Mouse (Mus musculus): ENCODE results near the gene Taar9.
"Not testable (repeated sequence)": the region's sequence is repeated elsewhere in the genome, so short reads cannot be mapped to it uniquely, and the experiment has no call there.

Taar9 gene

DNA sequence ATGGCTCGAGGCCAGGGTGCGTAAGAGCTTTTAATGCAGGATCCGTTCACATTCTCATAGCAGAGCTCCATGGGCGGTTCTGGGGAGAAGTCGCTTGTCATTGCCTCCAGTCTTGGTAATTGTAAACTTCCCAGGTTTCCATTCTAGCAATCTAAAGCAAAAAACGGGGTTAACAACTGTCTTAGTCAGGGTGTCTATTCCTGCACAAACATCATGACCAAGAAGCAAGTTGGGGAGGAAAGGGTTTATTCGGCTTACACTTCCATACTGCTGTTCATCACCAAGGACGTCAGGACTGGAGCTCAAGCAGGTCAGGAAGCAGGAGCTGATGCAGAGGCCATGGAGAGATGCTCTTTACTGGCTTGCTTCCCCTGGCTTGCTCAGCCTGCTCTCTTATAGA is at the start of gene Taar9:
Gene Taar9 (minus strand): TSS at position 101 of the 400 bp plus-strand sequence.
- DNase-seq, result not testable (repeated sequence)

DNA sequence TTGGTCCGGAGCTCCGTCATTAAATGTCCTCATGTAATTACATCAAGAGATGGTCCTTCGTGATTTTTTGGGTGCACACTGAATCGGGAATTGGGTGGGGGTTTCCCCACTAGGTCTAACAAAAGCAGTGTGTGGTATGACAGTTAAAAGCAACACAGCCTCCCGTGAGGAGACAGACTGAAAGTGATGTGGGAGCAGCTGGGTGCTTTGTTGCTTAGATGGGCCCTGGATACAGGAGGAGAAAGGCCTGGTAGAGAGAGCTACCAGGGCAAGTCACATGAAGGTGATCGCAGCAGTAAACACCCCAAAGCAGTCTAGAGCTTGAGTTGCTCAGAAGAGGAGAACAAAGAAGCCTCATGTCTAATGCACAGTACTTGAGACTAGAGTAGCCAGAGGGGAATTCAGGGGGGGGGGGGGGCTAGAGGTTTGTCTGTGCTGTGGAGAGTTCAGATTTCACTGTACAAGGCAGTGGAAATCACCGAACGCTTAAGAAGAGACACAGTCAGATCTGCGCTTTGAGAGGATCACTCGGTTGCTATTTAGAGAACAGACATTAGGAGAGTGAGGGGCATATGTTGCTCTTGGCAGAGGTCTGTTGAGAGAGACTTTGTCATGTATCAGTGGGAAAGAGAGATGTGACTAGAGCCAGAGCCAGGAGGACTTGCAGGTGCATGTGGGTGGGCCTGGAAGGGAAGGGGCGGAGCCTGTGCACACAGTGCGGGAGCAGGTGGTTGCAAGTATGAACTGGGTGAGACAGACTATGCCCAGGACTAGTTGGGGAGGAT is 49.3 kb upstream of the Taar9 start:
- no peak for DNase-seq

DNA sequence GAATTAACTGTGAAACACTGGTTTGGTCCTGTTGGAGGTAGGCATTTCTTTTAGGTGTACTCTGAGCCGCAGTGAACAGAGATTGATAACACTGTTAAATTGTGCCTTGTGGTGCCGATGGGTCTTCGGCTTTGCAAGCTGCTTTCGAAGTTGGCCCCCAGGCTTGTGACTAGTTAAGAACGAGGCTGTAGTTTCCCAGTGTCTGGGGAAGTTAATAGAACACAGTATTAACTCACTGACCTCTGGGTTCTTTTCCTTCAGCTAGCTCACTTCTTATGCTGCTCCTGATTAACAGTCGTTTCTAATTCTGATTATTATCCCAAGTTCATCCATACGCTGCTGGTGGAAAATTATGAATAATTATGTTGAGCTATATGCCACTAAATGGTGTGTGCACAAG is 40.8 kb upstream of the Taar9 start:
- no peak for DNase-seq

DNA sequence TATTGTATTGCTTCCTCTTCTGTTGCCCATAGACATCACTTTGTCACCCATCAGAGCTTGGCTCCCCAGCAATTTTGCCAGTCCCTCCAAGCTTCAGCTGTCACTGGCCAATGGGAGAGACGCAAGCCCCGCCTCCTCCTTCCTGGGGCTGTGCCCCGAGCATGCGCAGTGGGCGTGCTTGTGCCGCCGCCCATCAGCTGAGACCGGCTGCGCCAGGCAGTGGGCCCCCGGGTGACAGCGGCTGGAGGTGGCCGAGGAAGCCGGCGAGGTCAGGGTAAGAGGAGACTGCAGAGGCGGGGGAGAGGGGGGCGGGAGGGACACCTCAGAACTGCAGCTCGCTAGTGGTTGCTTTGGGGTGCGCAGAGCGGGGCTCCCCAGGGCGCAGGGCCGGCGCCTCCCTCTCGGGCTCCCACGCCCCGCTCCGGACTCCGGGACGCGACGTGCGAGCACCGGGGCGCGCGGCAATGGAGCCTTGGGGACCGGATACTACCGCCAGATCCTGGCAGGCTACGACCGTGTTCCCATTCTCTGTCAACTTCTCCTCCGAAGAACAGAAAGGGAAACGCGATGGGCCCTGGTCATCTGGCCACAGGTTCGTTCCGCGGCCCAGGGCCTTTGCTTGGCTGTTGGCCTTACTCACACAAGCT is 39.9 kb upstream of the Taar9 start, which contains the start of gene Stx7:
Gene Stx7 (plus strand): TSS at position 168 of the 647 bp plus-strand sequence.
- DNase-seq, result peak; percentile 89

DNA sequence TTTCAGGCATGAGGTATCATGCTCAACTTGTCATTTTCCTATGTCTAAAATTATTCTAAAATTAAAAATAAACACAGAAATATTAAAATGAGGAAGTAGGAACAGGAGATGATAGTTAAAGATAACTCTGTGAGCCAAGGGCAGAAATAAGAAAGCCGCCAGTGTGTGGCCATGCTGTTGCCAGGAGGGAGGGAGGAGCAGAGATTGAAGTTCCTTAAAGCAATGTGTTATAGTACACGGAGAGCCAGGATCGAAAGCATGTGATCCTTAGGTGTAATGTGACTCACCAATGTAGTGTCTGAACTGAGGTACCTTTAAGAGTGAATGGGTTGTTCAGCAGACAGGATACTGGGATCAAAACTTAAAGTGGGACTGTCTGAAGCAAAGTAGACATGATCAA is 33.4 kb upstream of the Taar9 start:
- no peak for DNase-seq

DNA sequence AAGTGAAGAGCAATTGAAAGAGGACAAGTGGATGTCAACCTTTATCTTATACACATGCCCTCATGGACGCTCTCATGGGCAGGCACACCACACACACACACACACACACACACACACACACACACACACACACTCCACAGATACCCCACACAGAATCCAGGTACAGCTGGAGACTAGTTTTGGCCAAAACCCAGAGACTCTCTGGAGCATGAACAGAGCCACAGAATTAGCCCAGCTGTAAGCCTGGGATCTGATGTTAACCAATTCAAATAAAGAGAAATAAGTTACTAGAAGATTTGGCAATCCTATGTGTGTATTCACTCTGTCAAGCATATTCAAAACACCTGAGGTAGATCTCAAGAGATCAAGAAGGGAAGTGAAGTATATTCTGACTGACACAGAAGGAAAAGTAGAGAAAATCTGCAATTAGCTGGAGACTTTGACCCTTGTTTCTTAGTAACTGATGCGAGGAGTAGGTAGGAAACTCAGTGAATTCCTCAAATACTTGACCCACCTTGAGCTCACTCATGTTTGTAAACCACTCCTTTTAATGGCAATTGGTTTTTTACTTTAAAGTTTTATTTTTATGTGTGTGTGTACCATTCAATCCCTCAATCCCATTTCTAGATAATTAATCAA is 29.4 kb upstream of the Taar9 start:
- DNase-seq, result no peak

DNA sequence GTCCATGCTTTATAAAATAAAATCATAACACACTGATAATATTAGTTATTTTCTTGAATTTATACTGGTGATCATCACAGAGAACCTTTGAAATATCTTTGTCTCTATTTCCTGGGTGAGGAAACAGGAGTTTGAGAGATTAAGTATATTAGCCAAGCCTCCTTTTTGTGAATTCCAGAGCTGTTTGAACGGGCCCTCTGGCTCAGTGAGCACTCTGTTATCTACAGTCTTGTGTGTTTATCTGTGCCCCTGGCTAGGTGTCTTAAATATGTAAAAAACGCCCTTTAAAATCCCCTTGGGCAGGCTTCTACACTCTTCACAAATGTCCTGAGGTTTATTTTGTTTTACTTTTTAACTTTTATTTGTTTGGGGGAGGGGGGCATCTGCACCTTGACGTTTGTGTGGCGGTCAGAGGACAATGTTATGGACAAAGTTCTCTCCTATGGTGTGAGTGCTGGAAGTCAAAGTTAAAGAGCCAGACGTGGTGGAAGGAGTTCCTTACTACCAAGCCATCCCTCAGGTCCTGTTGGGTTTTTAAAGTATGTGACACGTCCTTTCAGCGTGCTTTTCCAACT is 24.8 kb upstream of the Taar9 start:
- DNase-seq, result no peak

DNA sequence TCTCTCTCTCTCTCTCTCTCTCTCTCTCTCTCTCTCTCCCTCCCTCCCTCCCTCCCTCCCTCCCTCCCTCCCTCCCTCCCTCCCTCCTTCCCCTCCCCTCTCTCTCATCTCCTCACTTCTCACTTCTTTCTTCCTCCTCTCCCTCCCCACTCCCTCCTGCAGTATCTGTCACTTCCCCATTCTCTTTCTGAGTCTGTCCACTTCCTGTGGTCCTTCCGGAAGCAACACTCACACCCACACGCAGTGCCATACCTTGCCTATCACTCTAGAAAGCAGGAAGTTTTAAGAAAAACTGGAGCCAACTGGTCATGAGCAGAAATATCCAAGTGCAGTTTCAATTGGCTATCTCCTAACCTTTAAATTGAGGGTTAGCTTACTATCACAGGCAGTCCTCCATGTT is 23.8 kb upstream of the Taar9 start:
- no peak for DNase-seq

DNA sequence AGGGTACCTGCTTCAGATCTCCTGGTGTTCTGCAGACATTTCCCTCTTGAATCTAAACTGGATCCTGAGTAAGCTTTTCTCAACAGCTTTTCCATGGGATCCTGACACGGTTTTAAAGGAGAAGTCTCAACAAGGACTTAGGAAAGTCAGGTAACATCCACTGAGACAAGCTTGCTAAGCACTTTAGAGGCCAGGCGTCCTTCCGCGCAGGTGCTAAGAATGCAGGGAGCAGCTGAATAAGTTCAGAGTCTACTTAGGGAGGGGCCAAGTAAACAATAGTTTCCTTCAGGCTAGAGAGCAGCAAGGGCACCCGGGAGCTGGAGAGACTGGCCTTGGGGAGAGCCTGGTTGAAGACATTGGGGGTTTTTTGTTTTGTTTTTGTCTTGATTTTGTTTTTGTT is 22.9 kb upstream of the Taar9 start:
- DNase-seq, result no peak

DNA sequence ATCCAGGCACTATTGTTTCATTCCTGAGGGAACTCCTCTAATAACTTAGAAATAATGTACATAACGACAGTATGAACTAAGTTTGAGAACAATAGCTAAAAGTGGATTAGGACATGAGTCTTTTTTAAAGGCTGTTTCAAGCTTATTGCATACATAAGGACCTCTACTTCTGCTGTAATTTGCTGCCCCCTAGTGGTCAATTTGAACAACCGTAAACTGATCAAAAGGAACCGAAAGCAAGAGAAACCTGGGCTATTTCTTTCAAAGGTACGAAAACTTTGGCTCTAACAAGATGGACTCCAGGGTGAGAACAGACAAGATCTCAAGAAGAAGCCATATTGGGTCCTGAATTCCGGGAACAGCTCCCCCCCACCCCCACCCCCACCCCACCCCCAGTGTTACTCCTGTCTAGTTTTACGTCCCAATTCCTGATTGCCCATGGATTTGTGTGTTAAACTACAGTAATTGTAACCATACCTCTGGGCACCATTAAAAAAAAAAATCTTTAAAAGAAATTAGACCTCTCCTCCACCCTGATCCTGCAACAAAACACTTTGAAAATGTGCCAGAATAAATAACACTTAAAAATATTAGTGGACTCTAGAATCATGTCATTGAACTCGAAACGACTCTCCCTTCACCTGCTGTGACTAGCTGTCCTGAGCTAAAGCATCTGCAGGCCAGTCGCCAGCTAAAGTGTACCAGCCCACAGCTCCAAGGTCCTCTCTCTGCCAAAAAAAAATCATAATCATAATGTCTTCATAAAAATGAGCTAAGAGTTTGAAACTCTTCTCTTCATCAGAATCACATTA is 22.3 kb upstream of the Taar9 start:
- peak; percentile 48 for DNase-seq

DNA sequence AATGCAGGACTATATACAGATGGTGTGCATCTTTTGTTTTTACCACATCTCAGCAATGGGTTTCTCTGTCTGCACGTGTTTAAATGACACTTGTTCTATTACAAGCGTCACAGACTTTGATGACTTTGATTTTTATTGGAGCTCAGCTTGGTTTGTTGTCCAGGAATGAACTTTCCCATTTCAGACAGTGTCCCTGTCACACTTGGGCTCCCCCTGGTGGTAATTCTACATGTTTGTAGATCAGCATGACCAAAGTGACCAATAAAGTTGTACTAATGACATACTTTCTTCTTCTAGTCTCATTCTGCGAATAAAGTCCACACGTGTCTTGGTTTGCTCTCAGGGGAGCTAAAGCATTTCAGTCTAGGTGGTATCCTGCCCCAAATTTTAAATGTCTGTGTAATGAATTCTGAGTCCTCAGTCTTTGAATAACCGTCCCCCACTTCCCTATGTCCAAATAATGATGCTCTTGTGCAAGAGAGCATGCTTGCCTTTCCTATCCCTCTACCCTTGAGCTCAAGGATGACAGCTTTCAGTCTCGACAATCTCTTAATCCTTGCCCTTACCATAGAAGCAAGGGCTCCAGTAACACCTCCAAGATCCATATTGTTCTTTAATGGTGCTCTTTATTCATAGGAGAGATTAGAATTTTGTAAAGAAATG is 1.9 kb upstream of the Taar9 start:
- DNase-seq, result peak; percentile 22

DNA sequence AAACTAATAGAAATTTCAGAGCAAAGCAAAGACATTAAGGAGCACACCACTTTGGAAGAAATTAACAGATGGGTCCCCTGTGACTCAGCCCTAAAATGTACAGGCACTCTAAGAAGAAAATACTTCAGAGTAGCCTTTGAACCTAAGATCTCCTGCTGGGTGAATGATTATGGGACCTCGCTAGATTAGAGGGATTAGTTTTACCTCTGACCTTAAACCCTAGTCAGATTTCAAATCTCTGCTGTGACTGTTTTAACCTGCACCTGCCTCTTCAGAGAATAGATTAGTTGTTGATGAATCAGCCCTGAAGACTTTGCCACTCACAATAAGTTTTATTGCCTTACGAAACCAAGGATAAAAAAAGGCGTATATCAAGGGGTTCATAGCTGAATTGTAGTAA is 1.1 kb downstream of the Taar9 start:
- DNase-seq, result no peak

DNA sequence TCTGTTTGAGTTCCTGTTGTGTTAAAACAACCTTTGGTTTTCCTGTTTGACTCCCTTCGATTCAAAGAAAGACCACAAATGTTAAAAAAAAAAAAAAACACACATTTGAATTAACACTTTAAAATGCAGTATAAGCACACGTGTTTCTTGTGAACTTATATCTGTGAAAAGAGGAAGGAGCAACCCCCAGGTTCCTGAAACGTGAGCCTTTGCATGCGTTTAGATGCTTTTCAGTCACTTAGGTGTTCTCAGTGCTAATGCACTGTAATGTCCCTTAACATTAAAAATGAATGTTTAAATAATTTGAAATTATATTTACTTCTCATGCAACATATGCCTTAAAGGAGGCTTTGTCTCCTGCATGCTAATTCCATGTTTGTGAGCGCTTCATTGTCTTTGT is 1.6 kb downstream of the Taar9 start:
- DNase-seq, result no peak

DNA sequence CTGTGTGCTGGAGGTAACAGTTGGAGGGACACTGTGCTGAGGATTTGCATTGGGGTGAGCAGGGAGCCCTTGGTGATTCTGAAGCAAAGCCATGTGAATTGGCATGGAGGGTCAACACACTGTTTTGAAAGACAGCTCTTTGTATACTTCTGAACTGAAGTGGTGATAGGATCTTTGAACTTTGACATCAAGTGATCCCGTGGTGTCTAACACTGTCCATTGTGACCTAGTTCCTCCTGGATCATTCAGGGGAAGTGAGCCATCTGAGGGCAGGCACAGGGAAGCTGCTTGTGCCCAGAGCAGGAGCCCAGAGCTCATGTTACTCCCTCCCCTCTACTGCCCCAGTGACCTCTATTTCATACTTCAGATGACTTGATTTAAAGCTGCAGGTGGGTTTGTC is 6.0 kb downstream of the Taar9 start:
- DNase-seq, result not testable (repeated sequence)

DNA sequence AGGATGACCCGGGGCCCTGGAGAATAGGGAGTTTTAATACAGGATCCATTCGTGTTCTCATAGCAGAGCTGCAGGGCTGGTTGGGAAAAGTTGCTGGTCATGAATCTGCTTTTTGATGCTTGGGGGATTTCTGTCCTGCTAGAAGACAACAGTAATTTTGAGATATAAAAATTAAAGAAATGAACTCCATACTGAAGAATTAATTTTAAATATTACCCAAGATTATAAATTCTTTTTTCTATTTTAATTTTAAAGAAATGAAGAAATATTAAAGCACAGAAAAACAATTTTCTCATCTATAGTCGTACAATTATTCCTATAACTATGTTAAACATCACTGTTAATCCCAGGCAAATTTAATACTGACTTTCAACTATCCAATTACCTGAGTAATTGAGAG is 7.5 kb downstream of the Taar9 start, which contains the start of gene Taar8c:
Gene Taar8c (minus strand): TSS at position 101 of the 400 bp plus-strand sequence.
- DNase-seq, result not testable (repeated sequence)

DNA sequence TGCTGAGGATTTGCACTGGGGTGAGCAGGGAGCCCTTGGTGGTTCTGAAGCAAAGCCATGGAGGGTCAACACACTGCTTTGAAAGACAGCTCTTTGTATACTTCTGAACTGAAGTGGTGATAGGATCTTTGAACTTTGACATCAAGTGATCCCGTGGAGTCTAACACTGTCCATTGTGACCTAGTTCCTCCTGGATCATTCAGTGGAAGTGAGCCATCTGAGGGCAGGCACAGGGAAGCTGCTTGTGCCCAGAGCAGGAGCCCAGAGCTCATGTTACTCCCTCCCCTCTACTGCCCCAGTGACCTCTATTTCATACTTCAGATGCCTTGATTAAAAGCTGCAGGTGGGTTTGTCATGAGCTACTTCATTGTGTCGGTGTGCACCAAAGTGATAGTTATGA is 12.3 kb downstream of the Taar9 start:
- DNase-seq, result not testable (repeated sequence)

DNA sequence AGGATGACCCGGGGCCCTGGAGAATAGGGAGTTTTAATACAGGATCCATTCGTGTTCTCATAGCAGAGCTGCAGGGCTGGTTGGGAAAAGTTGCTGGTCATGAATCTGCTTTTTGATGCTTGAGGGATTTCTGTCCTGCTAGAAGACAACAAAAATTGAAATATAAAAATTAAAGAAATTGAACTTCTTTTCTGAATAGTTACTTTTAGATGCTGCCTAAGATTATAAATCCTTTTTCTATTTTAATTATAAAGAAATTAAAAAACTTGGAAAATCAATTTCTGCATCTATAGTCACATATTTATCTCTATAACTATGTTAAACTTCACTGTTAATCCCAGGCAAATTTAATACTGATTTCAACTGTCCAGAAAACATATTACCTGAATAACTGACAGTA is 17.1 kb downstream of the Taar9 start, which contains the start of gene Taar8b:
Gene Taar8b (minus strand): TSS at position 101 of the 400 bp plus-strand sequence.
- DNase-seq, result no peak

DNA sequence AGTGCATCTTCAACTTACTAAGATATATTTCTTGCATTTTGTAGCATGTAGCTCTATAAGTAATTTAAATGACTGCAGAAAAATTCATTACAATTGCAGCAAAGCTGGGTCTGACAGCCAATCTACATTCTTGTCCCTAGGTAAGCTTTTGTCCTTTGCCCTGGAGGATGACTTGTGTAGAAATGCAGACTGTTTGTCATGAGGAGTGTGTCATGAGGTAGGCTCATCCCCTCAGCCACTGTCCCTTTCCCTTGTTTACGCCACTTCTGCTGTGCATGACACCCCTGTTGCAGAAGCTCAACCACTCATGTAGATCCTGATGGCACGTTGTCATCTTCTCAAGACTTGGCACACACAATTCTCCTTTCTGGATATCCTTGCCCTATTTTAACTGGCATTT is 22.2 kb downstream of the Taar9 start:
- DNase-seq, result no peak

DNA sequence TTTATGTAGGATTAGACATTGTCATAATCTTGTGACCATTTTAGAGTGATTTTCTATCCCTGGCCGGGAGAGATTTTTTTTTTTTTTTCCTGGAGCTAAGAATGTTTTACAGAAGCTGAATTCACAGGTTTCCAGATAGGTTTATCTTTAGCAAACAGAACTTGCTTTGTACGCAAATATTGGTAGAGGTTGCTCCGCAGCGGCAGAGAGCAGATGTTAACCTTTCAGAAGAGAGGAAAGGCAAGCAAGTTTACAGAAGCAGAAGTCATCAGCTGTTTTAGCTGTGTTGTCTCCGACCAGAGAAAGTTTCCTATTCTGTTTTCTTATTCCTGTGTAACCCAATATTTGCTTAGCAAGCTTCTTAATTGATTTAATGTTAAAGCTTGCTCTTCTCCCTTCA is 22.8 kb downstream of the Taar9 start:
- no peak for DNase-seq

DNA sequence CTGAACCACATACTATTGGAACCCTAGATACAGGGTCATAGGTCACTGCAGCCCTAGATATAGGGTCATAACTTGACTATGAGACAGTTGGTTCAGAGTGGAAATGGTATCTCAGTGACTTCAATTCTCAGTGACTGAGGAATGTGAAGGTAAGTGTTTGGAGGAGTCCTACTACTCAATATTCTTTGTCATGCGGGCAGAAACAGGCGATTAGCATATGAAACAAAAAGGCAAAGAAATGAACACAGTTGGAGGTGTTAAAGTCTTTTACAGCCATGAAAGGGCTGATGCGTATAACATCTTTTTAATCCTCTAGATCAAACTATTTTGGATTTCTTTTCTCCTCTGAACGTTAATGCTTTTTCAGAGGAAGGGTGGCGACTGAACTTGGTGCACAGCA is 23.4 kb downstream of the Taar9 start:
- DNase-seq, result no peak

DNA sequence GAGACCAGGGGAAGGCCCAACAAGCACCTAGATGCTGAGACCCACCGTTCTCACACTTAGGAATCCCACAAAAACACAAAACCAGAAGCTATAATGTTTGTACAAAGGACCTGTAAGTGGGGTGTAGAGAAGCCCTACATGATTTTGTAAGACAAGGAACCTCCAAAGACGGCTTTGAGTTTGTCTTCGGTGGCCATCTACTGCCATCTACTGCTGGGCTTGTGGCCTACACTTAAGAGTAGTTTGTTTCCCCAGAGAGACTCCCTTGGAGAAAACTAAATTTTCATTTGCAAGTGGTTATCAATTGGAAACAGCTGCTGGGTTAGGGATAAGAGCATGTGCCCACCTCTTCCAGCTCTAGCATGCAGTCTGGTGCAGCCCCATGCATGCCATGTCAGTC is 29.2 kb downstream of the Taar9 start:
- peak; percentile 45 for DNase-seq

DNA sequence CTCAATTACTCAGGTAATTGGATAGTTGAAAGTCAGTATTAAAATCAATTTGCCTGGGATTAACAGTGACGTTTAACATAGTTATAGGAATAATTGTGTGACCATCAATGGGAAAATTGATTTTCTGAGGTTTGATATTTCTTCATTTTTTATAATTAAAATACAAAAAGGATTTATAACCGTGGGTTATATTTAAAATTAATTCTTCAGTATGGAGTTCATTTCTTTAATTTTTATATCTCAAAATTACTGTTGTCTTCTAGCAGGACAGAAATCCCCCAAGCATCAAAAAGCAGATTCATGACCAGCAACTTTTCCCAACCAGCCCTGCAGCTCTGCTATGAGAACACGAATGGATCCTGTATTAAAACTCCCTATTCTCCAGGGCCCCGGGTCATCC is 33.1 kb downstream of the Taar9 start, which contains the start of gene Taar8a:
Gene Taar8a (plus strand): TSS at position 301 of the 400 bp plus-strand sequence.
- not testable (repeated sequence) for DNase-seq
